ENCODE assay signal across 24 mouse cellular contexts in the genomic region with DNA sequence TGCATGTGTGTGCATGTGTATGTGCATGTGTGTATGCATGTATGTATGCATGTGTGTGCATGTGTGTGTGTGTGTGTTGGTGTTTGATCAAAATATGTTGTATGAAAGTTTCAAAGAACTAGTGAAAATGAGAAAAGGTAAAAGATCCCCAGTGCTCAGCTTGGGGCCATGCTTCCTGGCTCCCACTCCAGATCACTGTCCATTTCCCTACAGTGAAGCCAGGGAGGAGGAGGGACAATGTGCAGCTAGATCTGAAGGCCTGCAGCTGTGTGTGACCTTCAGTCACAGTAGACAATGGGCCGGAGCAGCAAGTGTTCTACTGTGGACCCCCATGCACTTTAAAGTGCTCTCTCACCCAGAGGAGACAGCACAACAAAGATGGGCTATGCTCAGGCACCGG.
DNase-seq lines count a peak whose midpoint lies in the region; ATAC-seq and TF ChIP-seq lines count a peak whose summit lies in the region.
"Had no signal": no experiment of that assay in that cellular context is flagged by ENCODE, and none has a peak within 500 bp of the region (broad histone marks: within the 10 kb centered on the region; RNA-seq: fewer than 3 reads in every experiment).

No protein-coding gene starts in this region.

- 52% methylated on average over 2 of the region's 2 CpGs for WGBS in forebrain, embryonic 10.5 days
- 20% methylated on average over 2 of the region's 2 CpGs for WGBS in forebrain, postnatal 0 days
- WGBS in forebrain, embryonic 14.5 days, result 34% methylated on average over 2 of the region's 2 CpGs
- WGBS in forebrain, embryonic 12.5 days, result 28% methylated on average over 2 of the region's 2 CpGs
- 55% methylated on average over 2 of the region's 2 CpGs for WGBS in heart, embryonic 12.5 days
- WGBS in midbrain, embryonic 11.5 days, result 57% methylated on average over 2 of the region's 2 CpGs
- 47% methylated on average over 2 of the region's 2 CpGs for WGBS in midbrain, embryonic 15.5 days

- H3K4me1 ChIP-seq in forebrain, embryonic 10.5 days, result peaks cover 24% of the 10 kb centered on the region
- no peaks in the 10 kb centered on the region for H3K4me1 ChIP-seq in forebrain, postnatal 0 days (ENCODE audit: insufficient read depth)
- peaks cover 11% of the 10 kb centered on the region for H3K4me1 ChIP-seq in forebrain, embryonic 14.5 days (ENCODE audit: control insufficient read depth, insufficient read depth, low read length)
- peaks cover 17% of the 10 kb centered on the region for H3K4me1 ChIP-seq in forebrain, embryonic 12.5 days
- no peaks in the 10 kb centered on the region for H3K4me1 ChIP-seq in heart, embryonic 12.5 days (replicated peaks)
- no peaks in the 10 kb centered on the region; the same call in 1 of the 2 replicates for H3K4me1 ChIP-seq in midbrain, embryonic 11.5 days (ENCODE audit: control insufficient read depth, insufficient read depth, low read length)
- peaks cover 12% of the 10 kb centered on the region for H3K4me1 ChIP-seq in midbrain, embryonic 15.5 days

- H3K36me3 ChIP-seq in forebrain, embryonic 10.5 days (replicated peaks), result no peaks in the 10 kb centered on the region
- no peaks in the 10 kb centered on the region for H3K36me3 ChIP-seq in forebrain, postnatal 0 days (ENCODE audit: insufficient read depth)
- no peaks in the 10 kb centered on the region for H3K36me3 ChIP-seq in forebrain, embryonic 14.5 days (ENCODE audit: control insufficient read depth, insufficient read depth, low read length)
- H3K36me3 ChIP-seq in forebrain, embryonic 12.5 days (replicated peaks), result no peaks in the 10 kb centered on the region
- H3K36me3 ChIP-seq in heart, embryonic 12.5 days, result no peaks in the 10 kb centered on the region
- no peaks in the 10 kb centered on the region for H3K36me3 ChIP-seq in midbrain, embryonic 11.5 days (ENCODE audit: control insufficient read depth, insufficient read depth, low read length)
- no peaks in the 10 kb centered on the region for H3K36me3 ChIP-seq in midbrain, embryonic 15.5 days (replicated peaks)
- H3K36me3 ChIP-seq: embryonic facial prominence, embryonic 13.5 days; embryonic facial prominence, embryonic 15.5 days had no signal

- DNase-seq in forebrain, embryonic 10.5 days (ENCODE audit: extremely low spot score, low spot score), result no peak
- DNase-seq in forebrain, postnatal 0 days, result no peak
- DNase-seq in forebrain, embryonic 14.5 days (ENCODE audit: low spot score), result no peak
- DNase-seq in heart, adult 11 months, result peak; percentile 59
- peak; percentile 81 for DNase-seq in midbrain, embryonic 11.5 days (ENCODE audit: low spot score, missing footprints)
- DNase-seq: adrenal gland, adult 2 months; adrenal gland, postnatal 10 days; adrenal gland, postnatal 25 days; B cell, adult 2 months; cerebellum, adult 11 months; cerebellum, adult 18-20 months; cerebellum, adult 8-10 months; cerebellum, adult 9-11 months; cerebellum, postnatal 14 days; cerebellum, postnatal 36 days; embryo, embryonic 11 days had no signal

- H3K9ac ChIP-seq in forebrain, postnatal 0 days, result no peak overlapping the region
- H3K9ac ChIP-seq in forebrain, embryonic 14.5 days (ENCODE audit: low read length), result no peak overlapping the region
- no peak overlapping the region for H3K9ac ChIP-seq in forebrain, embryonic 12.5 days
- H3K9ac ChIP-seq in heart, embryonic 12.5 days, result no peak overlapping the region
- no peak overlapping the region for H3K9ac ChIP-seq in midbrain, embryonic 11.5 days (ENCODE audit: low read length)
- no peak overlapping the region for H3K9ac ChIP-seq in midbrain, embryonic 15.5 days
- H3K9ac ChIP-seq: embryonic facial prominence, embryonic 13.5 days; embryonic facial prominence, embryonic 15.5 days had no signal

- H3K4me3 ChIP-seq in forebrain, embryonic 10.5 days, result no peak overlapping the region
- no peak overlapping the region for H3K4me3 ChIP-seq in forebrain, postnatal 0 days (ENCODE audit: low read depth, low read length)
- H3K4me3 ChIP-seq in forebrain, embryonic 14.5 days (ENCODE audit: low read depth, low read length), result no peak overlapping the region
- no peak overlapping the region for H3K4me3 ChIP-seq in forebrain, embryonic 12.5 days (replicated peaks)
- H3K4me3 ChIP-seq in heart, embryonic 12.5 days, result no peak overlapping the region
- no peak overlapping the region for H3K4me3 ChIP-seq in midbrain, embryonic 11.5 days (ENCODE audit: low read depth, low read length)
- H3K4me3 ChIP-seq in midbrain, embryonic 15.5 days, result no peak overlapping the region
- H3K4me3 ChIP-seq: embryonic facial prominence, embryonic 13.5 days; embryonic facial prominence, embryonic 15.5 days; erythroblast, embryonic 14.5 days had no signal

- no peak overlapping the region for H3K4me2 ChIP-seq in forebrain, postnatal 0 days (ENCODE audit: low read depth)
- H3K4me2 ChIP-seq in forebrain, embryonic 14.5 days (ENCODE audit: low read length), result no peak overlapping the region
- H3K4me2 ChIP-seq in forebrain, embryonic 12.5 days, result no peak overlapping the region
- no peak overlapping the region for H3K4me2 ChIP-seq in heart, embryonic 12.5 days
- no peak overlapping the region for H3K4me2 ChIP-seq in midbrain, embryonic 11.5 days
- H3K4me2 ChIP-seq in midbrain, embryonic 15.5 days, result no peak overlapping the region
- H3K4me2 ChIP-seq: embryonic facial prominence, embryonic 13.5 days; embryonic facial prominence, embryonic 15.5 days had no signal

- no peaks in the 10 kb centered on the region for H3K9me3 ChIP-seq in forebrain, embryonic 10.5 days
- 0 out of 2 replicates have a peak, but pooled peaks cover 5% of the 10 kb centered on the region for H3K9me3 ChIP-seq in forebrain, postnatal 0 days (ENCODE audit: low read length)
- peaks cover 4% of the 10 kb centered on the region; the same call in 1 of the 2 replicates for H3K9me3 ChIP-seq in forebrain, embryonic 14.5 days (replicated peaks; ENCODE audit: control insufficient read depth, low read length)
- H3K9me3 ChIP-seq in forebrain, embryonic 12.5 days, result peaks cover 6% of the 10 kb centered on the region
- H3K9me3 ChIP-seq in heart, embryonic 12.5 days (replicated peaks), result peaks cover 10% of the 10 kb centered on the region
- no peaks in the 10 kb centered on the region; the same call in 1 of the 2 replicates for H3K9me3 ChIP-seq in midbrain, embryonic 11.5 days (ENCODE audit: control insufficient read depth, low read length)
- H3K9me3 ChIP-seq in midbrain, embryonic 15.5 days, result no peaks in the 10 kb centered on the region
- H3K9me3 ChIP-seq: embryonic facial prominence, embryonic 13.5 days; embryonic facial prominence, embryonic 15.5 days had no signal

- ATAC-seq in forebrain, postnatal 0 days, result no peak
- ATAC-seq in forebrain, embryonic 14.5 days, result no peak
- ATAC-seq in forebrain, embryonic 12.5 days (ENCODE audit: low FRiP score), result no peak
- ATAC-seq in heart, embryonic 12.5 days (ENCODE audit: insufficient number of reproducible peaks, low FRiP score), result no peak
- no peak for ATAC-seq in midbrain, embryonic 11.5 days (ENCODE audit: low FRiP score)
- ATAC-seq in midbrain, embryonic 15.5 days (replicated peaks), result no peak
- ATAC-seq: CD4-positive, CD25-positive, alpha-beta regulatory T cell, adult 4 months had no signal

- H3K27me3 ChIP-seq in forebrain, embryonic 10.5 days (ENCODE audit: poor library complexity, severe bottlenecking), result peaks cover 25% of the 10 kb centered on the region; the same call in 1 of the 2 replicates
- H3K27me3 ChIP-seq in forebrain, postnatal 0 days (ENCODE audit: insufficient read depth, low read length), result no peaks in the 10 kb centered on the region
- H3K27me3 ChIP-seq in forebrain, embryonic 14.5 days (replicated peaks; ENCODE audit: control insufficient read depth, insufficient read depth, low read length), result no peaks in the 10 kb centered on the region
- H3K27me3 ChIP-seq in forebrain, embryonic 12.5 days, result peaks cover 13% of the 10 kb centered on the region; the same call in 1 of the 2 replicates
- peaks cover 20% of the 10 kb centered on the region; the same call in 1 of the 2 replicates for H3K27me3 ChIP-seq in heart, embryonic 12.5 days (replicated peaks)
- H3K27me3 ChIP-seq in midbrain, embryonic 11.5 days (ENCODE audit: control insufficient read depth, insufficient read depth, low read length), result no peaks in the 10 kb centered on the region
- no peaks in the 10 kb centered on the region; the same call in 1 of the 2 replicates for H3K27me3 ChIP-seq in midbrain, embryonic 15.5 days (replicated peaks)
- H3K27me3 ChIP-seq: CH12.LX; embryonic facial prominence, embryonic 15.5 days had no signal

- H3K27ac ChIP-seq in forebrain, embryonic 10.5 days, result 0 out of 2 replicates have a peak overlapping the region, but pooled peaks have one; percentile 30
- H3K27ac ChIP-seq in forebrain, postnatal 0 days (ENCODE audit: low read depth, low read length), result no peak overlapping the region
- H3K27ac ChIP-seq in forebrain, embryonic 14.5 days (ENCODE audit: low read depth, low read length), result peak overlapping the region; percentile 27; the same call in 1 of the 2 replicates
- H3K27ac ChIP-seq in forebrain, embryonic 12.5 days, result no peak overlapping the region
- H3K27ac ChIP-seq in heart, embryonic 12.5 days (ENCODE audit: poor library complexity, severe bottlenecking), result no peak overlapping the region
- H3K27ac ChIP-seq in midbrain, embryonic 11.5 days (ENCODE audit: low read depth, low read length), result no peak overlapping the region
- H3K27ac ChIP-seq in midbrain, embryonic 15.5 days, result no peak overlapping the region
- H3K27ac ChIP-seq: embryonic facial prominence, embryonic 13.5 days; embryonic facial prominence, embryonic 15.5 days had no signal

- TF ChIP-seq CTCF in forebrain, postnatal 0 days (IDR thresholded peaks at IDR 0.05; ENCODE audit: low read depth), result no peak

Comparison
In these comparisons a context has a peak if more than half of its experiments do, and no peak if none do; other contexts are left out.
1. H3K27ac ChIP-seq: peak in forebrain, embryonic 10.5 days (single experiment) and forebrain, embryonic 14.5 days (single experiment); none in forebrain, postnatal 0 days (single experiment), forebrain, embryonic 12.5 days (single experiment), heart, embryonic 12.5 days (single experiment), midbrain, embryonic 11.5 days (single experiment) and midbrain, embryonic 15.5 days (single experiment).
2. DNase-seq: peak in heart, adult 11 months (single experiment) and midbrain, embryonic 11.5 days (single experiment); none in forebrain, embryonic 10.5 days (single experiment), forebrain, postnatal 0 days (single experiment) and forebrain, embryonic 14.5 days (single experiment).